Mouse (Mus musculus) midbrain, embryonic 14.5 days (tissue): ENCODE data around the gene Zcchc4. TPM values are rescaled to one million over a fixed set of nuclear protein-coding genes. Genes with fewer than 3 reads are reported as not detected.

Source experiments
- ATAC-seq: fragments of 200-750 bp; cut with Nextera tagmentation; 2 replicates; pipeline ENCODE4 v1.8.0; 2017; ENCODE audit warnings: moderate number of reproducible peaks, moderate library complexity; ENCODE audit not compliant: low FRiP score, low TSS enrichment
- DNase-seq: peaks from one replicate; pipeline ENCODE4 v3.0.0-alpha.2; 2015
- H3K27ac ChIP-seq: fragments of 300-500 bp; sonication (generic); replicated peaks from 2 replicates; pipeline ENCODE4 v1.5.1; 2014; ENCODE audit warnings: mild to moderate bottlenecking, low read depth, low read length, moderate library complexity
- H3K27me3 ChIP-seq: fragments of 300-500 bp; sonication (generic); 2 replicates; pipeline ENCODE4 v1.6.1; 2014; ENCODE audit warnings: low read length, control low read depth, mixed read lengths; ENCODE audit not compliant: control insufficient read depth, insufficient read depth
- H3K36me3 ChIP-seq: fragments of 300-500 bp; sonication (generic); 2 replicates; pipeline ENCODE4 v1.6.1; 2014; ENCODE audit warnings: low read length, control low read depth; ENCODE audit not compliant: control insufficient read depth, insufficient read depth
- H3K4me1 ChIP-seq: fragments of 300-500 bp; sonication (generic); 2 replicates; pipeline ENCODE4 v1.6.1; 2014; ENCODE audit warnings: mild to moderate bottlenecking, antibody characterized with exemption, low read length, control low read depth; ENCODE audit not compliant: control insufficient read depth, insufficient read depth
- H3K4me2 ChIP-seq: fragments of 300-500 bp; sonication (generic); 2 replicates; pipeline ENCODE4 v1.6.1; 2014; ENCODE audit warnings: mild to moderate bottlenecking, low read length, moderate library complexity
- H3K4me3 ChIP-seq: fragments of 300-500 bp; sonication (generic); replicated peaks from 2 replicates; pipeline ENCODE4 v1.5.1; 2014; ENCODE audit warnings: low read depth, low read length
- H3K9ac ChIP-seq: fragments of 300-500 bp; sonication (generic); replicated peaks from 2 replicates; pipeline ENCODE4 v1.6.1; 2014; ENCODE audit warnings: mild to moderate bottlenecking, low read length, moderate library complexity
- H3K9me3 ChIP-seq: fragments of 300-500 bp; sonication (generic); 2 replicates; pipeline ENCODE4 v1.6.1; 2016; ENCODE audit warnings: low read length, control low read depth, mixed read lengths; ENCODE audit not compliant: control insufficient read depth
- WGBS: fragments of 180-500 bp; shearing (Covaris S2); extraction: QIAGEN DNeasy Blood & Tissue Kit; methylation state at CpG from one replicate; pipeline ENCODE4 v1.1.7; 2014; 5-methylcytosine and 5-hydroxymethylcytosine counted together
- polyA plus RNA-seq: library from polyadenylated mRNA; unstranded; fragments of >200 nt; fragmentation: Nextera tagmentation; extraction: Ambion mirVana; gene quantifications from 2 replicates; pipeline ENCODE4 v1.2.1, GENCODE M21; 2014

Gene Zcchc4
- polyA plus RNA-seq, 1 experiment from 2014 or later = 13.1 TPM

DNA sequence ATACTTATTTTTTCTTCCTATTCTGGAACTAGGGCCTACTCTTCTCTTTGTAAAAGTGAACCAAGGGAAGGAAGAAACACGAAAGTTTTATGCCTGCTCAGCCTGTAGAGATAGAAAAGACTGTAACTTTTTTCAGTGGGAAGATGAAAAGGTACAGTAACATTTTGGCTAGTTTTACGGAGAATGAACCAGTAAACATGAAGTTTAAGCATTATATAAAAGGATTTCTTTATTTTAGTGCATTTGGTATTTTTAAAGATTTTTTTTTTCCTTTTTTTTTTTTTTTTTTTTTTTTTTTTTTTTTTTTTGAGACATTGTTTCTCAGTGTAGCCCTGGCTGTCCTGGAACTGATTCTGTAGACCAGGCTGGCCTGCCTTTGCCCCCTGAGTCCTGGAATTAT lies 8.7 kb downstream of the Zcchc4 start:
- WGBS = 78% methylated on average over 2 of the region's 2 CpGs

DNA sequence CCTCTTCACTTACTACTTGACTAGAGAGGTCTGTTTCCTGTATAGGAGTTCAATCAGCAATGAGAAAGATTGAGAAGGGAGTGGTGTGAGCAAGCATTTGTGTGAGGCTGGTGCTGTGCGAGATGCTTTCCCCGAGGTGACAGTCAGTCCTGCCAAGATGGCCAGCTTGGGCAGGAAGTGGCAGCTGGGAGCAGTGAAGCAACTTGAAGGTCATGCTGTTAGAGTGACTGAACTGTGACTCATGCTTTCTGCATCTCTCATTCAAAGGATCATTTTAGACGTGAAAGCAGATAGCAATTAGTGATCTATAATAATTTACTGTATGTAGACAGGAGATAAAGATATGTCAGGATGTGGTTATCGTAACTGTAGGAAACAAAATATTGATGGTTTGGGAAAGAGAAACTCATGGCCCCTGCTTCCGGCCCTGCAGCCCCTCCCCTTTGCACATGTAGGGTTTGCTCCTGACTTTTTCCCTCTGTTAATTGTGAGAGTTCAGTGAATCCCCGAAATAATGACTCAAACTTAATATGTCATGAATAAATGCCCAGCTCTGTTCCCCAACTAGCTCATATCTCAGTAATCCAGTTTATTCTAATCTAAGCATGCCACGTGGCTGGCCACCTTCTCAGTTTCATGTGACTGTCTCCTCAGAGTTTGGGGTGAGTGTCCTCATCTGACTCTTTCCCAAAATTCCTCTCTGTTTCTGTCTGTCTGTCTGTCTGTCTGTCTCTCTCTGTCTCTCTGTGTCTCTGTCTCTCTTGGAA lies 11.5 kb downstream of the Zcchc4 start:
- no peaks in the 10 kb centered on the region for H3K27me3 ChIP-seq
- no peak overlapping the region for H3K9ac ChIP-seq
- ATAC-seq = no peak
- H3K27ac ChIP-seq = no peak overlapping the region
- H3K4me1 ChIP-seq = no peaks in the 10 kb centered on the region
- WGBS = 93% methylated on average over 7 of the region's 7 CpGs
- no peak for DNase-seq
- H3K4me2 ChIP-seq = no peak overlapping the region
- no peaks in the 10 kb centered on the region for H3K9me3 ChIP-seq
- no peak overlapping the region for H3K4me3 ChIP-seq
- H3K36me3 ChIP-seq = peaks cover 8% of the 10 kb centered on the region; the same call in 1 of the 2 replicates

More for the DNA sequence above, 8.7 kb downstream of the Zcchc4 start:
- Histone ChIP-seq H3K4me2 (peak overlapping the region; percentile 62), H3K27me3 (no peaks in the 10 kb centered on the region), H3K27ac (no peak overlapping the region), H3K9me3 (no peaks in the 10 kb centered on the region), H3K36me3 (peaks cover 8% of the 10 kb centered on the region; the same call in 1 of the 2 replicates), H3K9ac (no peak overlapping the region), H3K4me3 (peak overlapping the region; percentile 82; the same call in 1 of the 2 replicates), H3K4me1 (no peaks in the 10 kb centered on the region)
- DNase-seq = no peak
- ATAC-seq = no peak

DNA sequence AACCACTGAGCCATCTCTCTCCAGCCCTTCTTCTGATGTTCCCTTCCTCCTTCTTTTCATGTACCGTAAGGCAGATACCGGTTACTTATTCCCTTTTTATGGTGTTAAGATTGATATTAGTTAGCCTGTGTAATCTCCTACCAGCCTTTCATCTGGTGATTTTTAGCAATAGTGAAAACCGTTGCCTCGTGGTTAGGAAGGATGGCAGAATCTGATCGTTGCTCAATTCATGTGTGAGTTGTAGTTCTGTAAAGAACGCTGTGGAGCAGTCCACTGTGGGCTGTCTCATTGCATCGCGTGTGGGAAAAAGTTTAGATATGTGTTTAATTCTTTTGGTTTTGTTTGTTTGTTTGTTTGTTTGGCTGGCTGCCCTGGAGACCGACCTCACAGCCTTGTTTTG lies 18.0 kb downstream of the Zcchc4 start:
- Histone ChIP-seq H3K36me3 (peaks cover 29% of the 10 kb centered on the region), H3K9me3 (no peaks in the 10 kb centered on the region), H3K4me2 (no peak overlapping the region), H3K9ac (no peak overlapping the region), H3K4me1 (no peaks in the 10 kb centered on the region), H3K27me3 (no peaks in the 10 kb centered on the region), H3K27ac (no peak overlapping the region), H3K4me3 (no peak overlapping the region)
- 94% methylated on average over 9 of the region's 9 CpGs for WGBS
- DNase-seq (no peak), ATAC-seq (no peak)

DNA sequence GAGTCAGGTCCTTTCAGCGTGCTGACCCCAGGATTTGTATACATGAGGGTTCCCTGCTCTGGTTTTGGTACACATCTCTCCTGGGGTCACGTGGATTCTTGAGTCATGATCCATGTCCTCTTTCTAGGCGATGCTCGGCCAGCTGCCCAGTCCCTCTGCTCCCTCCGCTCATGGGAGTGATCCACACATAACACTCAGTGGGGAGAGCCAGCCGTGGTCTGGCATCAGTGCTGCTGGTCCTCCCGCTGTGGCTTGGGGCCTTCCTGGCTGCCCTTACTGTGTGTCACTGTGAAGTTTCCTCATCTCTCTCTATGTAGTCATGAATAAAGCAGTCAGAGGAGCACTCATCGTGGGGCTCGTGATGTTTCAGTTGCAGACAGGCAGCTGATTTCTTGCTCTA lies 18.9 kb downstream of the Zcchc4 start:
- Histone ChIP-seq H3K4me3 (no peak overlapping the region), H3K27ac (no peak overlapping the region), H3K4me1 (no peaks in the 10 kb centered on the region), H3K27me3 (no peaks in the 10 kb centered on the region), H3K4me2 (no peak overlapping the region), H3K9me3 (no peaks in the 10 kb centered on the region), H3K36me3 (peaks cover 30% of the 10 kb centered on the region), H3K9ac (no peak overlapping the region)
- 93% methylated on average over 9 of the region's 9 CpGs for WGBS
- ATAC-seq (no peak), DNase-seq (no peak)

DNA sequence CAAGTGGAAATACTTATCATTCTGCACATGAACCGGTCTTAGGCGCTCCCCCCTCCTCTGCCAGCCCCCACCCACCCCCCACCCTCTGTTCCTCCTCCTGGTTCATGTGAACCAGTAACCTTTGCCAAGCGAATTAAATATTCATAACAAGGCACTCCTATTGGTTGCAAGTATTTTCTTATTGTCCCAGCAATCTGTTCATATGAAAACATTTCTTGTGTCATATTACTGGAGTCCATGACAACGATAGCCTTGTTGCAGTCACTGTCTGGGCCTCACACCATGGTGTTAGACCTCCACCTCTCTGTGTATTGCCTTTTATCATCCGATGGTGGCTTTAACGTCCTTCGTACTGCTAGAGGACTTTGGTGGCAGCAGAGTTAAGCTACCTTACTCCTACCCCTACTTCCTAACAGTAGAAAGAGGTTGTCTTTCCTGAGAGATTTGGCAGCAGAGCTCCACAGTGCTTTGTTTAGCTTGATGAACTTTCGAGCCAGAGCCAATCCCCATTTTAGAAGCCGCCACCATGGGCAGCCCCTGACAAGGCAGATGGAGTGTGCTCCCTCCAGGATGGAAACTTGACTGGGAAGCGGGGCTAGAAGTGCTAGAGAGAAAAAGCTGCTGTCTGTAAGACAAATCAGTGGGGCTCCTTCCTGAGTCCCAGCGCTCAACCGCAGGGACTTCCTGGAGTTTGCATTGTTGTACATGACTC lies 24.2 kb downstream of the Zcchc4 start:
- no peak for DNase-seq
- 93% methylated on average over 12 of the region's 12 CpGs for WGBS
- Histone ChIP-seq H3K4me1 (no peaks in the 10 kb centered on the region), H3K9me3 (no peaks in the 10 kb centered on the region), H3K4me3 (no peak overlapping the region), H3K9ac (no peak overlapping the region), H3K27me3 (no peaks in the 10 kb centered on the region), H3K4me2 (no peak overlapping the region), H3K36me3 (peaks cover 33% of the 10 kb centered on the region), H3K27ac (no peak overlapping the region)
- ATAC-seq = no peak

DNA sequence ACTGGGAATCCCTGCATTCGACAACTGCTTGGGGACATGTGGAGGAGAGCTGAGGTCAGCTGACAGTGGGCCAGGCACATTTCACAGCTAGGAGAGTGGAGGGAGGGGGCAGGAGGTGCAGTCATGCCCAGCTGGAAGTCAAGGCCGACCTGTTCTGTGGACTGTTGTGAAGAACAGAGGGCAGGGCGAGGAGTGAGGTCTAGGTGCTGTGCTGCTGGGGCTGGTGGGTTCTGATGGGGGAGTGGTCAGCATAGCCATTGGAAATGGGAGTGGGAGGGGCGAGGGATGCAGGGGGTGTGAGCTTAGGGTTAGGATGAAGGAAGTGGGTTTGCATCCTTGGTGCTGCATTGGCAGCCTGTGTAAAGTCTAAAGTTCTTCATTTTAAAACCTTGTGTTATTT lies 30.6 kb downstream of the Zcchc4 start:
- Histone ChIP-seq H3K4me3 (no peak overlapping the region), H3K9me3 (no peaks in the 10 kb centered on the region), H3K4me2 (no peak overlapping the region), H3K9ac (no peak overlapping the region), H3K27me3 (no peaks in the 10 kb centered on the region), H3K27ac (no peak overlapping the region), H3K4me1 (no peaks in the 10 kb centered on the region), H3K36me3 (peaks cover 11% of the 10 kb centered on the region)
- WGBS = 85% methylated on average over 4 of the region's 4 CpGs
- no peak for DNase-seq
- ATAC-seq = no peak

DNA sequence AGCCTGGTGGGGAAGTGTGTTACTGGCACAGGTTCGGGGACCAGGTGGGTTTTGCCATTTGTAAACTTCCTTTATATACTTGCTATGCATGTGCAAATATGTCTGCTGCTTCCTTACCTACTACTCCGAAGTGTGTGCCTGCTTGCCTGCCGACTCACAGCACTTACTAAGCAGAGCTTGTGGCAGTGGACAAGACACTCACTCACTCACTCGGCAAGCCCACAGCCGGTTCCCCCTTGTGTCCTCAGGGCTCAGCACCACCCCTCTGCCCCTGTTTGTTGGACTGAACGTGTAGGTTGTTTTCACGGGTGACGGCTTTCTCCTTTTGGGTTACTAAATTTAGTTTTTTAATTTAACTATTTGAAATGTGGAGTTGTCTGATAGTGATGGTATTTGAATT lies 31.1 kb downstream of the Zcchc4 start:
- ATAC-seq = no peak
- WGBS = 88% methylated on average over 8 of the region's 8 CpGs

DNA sequence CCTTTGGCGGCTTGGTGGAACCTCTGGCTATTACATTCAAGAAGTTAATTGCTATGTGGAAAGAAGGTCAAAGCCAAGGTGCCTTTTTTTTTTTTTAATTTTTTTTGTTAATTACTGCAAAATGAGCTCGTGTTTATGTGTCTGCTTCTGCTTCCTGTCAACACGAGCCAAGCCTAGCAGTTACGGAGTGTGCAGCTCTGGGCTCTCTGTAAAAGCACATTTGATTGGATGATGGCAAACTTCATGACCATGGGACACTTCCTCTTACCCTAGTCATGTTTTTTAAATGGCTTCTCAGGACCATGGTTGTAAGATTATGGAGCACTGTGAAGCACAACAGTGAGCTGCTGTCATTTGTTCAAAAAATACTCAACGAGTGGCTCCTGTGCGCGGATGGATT lies 31.8 kb downstream of the Zcchc4 start:
- no peak overlapping the region for H3K27ac ChIP-seq
- H3K27me3 ChIP-seq = no peaks in the 10 kb centered on the region
- H3K9me3 ChIP-seq = no peaks in the 10 kb centered on the region
- peaks cover 11% of the 10 kb centered on the region for H3K36me3 ChIP-seq
- H3K4me3 ChIP-seq = no peak overlapping the region
- WGBS = 92% methylated on average over 7 of the region's 7 CpGs
- no peaks in the 10 kb centered on the region for H3K4me1 ChIP-seq
- DNase-seq (no peak), ATAC-seq (no peak)
- H3K9ac ChIP-seq = no peak overlapping the region
- no peak overlapping the region for H3K4me2 ChIP-seq

More for the DNA sequence above, 31.1 kb downstream of the Zcchc4 start:
- Histone ChIP-seq H3K9ac (no peak overlapping the region), H3K36me3 (peaks cover 11% of the 10 kb centered on the region), H3K4me2 (no peak overlapping the region), H3K9me3 (no peaks in the 10 kb centered on the region), H3K27ac (no peak overlapping the region), H3K4me1 (no peaks in the 10 kb centered on the region), H3K4me3 (no peak overlapping the region), H3K27me3 (no peaks in the 10 kb centered on the region)
- DNase-seq = no peak

DNA sequence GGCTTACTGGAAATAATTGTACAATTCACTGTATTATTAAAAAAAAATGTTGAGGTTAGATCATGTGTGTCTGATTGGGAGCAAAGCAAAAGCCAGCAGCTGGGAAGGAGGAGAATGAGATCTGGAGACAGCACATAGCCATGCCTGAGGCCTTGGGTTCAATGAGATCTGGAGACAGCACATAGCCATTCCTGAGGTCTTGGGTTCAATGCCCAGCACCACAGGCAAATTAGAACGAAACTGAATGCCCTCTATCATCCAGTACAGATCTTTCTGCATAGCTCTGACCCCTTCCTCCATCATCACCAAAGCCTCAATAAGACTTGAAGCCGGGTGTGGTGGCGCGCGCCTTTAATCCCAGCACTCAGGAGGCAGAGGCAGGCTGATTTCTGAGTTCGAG lies 35.2 kb downstream of the Zcchc4 start:
- no peaks in the 10 kb centered on the region for H3K4me1 ChIP-seq
- no peak overlapping the region for H3K27ac ChIP-seq
- peaks cover 14% of the 10 kb centered on the region for H3K36me3 ChIP-seq
- H3K4me2 ChIP-seq = no peak overlapping the region
- ATAC-seq (no peak), DNase-seq (no peak)
- no peak overlapping the region for H3K9ac ChIP-seq
- no peak overlapping the region for H3K4me3 ChIP-seq
- H3K27me3 ChIP-seq = no peaks in the 10 kb centered on the region
- WGBS = 96% methylated on average over 6 of the region's 6 CpGs
- H3K9me3 ChIP-seq = no peaks in the 10 kb centered on the region
